Mouse (Mus musculus): ENCODE measurements around the gene Dok7. TPM values are rescaled to one million over a fixed set of nuclear protein-coding genes. Genes with fewer than 3 reads are reported as not detected.
A peak's percentile ranks its signal among the peaks of the same experiment; 100 is the strongest.

The Dok7 gene
- polyA plus RNA-seq, 1 experiment from 2014 or later, result 2.3 TPM

DNA sequence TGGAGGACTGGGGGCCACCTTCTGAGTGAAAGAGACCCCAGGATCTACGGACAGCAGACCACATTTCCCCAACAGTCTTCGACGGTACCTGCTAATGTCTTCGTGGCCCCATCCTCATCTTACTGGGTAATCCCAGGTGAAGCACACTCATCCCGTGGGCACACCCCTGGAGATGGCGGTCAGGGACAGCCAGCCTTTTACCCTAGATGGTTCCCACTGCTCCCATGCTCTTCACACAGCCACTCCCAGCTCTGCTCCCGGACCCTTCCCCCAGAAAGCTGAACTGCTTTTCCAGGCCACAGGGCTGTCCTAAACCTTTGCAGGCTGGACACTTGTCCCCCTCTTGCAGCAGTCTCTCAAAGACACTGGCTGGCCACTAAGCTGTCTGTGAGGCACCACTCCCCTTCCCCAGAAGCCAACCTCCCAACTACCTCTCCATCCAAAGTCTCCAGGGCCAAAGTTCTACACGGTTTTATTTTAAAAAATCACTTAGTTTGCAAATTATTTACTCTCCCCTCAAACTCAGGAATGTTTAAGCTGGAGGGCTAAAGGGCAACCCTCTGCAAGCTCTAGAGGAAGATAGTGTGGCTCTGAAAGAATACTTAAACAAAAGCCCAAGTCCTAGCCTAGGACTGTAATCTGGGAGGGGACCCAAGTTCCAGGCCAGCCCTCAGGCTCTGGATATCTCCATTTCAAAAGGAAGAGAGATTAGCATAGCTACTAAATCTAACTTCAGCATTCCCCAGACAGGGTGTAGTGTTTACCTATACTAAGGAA, 47.8 kb downstream of the Dok7 start:
- H3K4me3 ChIP-seq, result peak overlapping the region; percentile 80
- WGBS, result 54% methylated on average over 8 of the region's 8 CpGs
- no peak for DNase-seq (ENCODE audit: low spot score)

DNA sequence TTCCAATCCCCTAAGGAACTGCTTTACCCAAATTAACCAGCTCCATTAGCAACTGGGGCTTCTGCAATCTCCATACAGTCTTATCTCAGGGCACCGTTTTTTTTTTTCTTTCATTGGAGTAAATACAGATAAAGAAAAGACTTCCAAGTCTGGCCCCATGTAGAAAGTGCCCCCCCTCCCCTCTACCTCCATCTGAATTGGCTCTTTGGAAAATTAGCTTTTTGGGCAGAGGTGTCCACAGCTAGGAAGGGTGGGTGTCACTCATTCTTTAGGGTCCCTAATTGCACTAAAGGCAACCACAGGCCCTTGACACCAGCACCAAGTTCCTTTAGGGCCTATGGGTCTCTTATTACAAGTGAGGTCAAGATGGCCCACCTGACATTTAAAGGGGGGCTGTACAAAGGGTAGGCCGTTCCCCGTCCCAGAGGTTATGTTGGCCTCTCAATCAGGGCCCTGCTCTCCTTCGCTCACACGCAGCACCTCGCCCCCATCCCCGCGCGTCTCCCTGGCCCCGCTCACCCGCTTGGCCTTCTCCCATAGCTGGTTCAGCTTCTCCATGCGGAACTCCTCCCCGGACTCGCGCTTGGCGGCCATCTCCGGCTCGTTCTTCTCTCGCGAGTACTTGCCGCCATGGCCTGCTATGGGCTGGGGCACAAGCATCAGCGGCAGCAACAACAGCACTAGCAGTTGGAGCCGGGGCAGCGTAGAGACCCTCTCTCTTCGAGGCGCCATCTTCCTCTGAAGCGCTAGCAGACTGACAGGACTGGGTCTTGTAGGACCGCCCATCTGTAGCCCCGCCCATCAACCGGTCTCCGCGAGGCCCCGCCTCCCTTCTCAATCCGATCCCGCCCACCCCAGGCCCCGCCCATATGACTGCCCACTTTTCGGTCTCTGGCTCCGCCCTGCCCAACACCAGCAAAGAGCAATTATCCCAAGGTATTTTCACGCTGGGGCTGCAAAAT, 48.7 kb downstream of the Dok7 start, which contains the start of gene Lrpap1:
TSS of gene Lrpap1 (minus strand) at position 807 of the 962 bp plus-strand sequence.
- Histone ChIP-seq H3K27me3 (ENCODE audit: insufficient read depth, poor library complexity, severe bottlenecking) (no peaks in the 10 kb centered on the region), H3K36me3 (peaks cover 24% of the 10 kb centered on the region), H3K27ac (peak within 1 kb of the TSS; percentile 90), H3K4me1 (peaks cover 28% of the 10 kb centered on the region), H3K9me3 (no peaks in the 10 kb centered on the region), H3K4me3 (peak within 1 kb of the TSS; percentile 80)
- peak; percentile 98 for DNase-seq (ENCODE audit: low spot score)
- WGBS, result under 1% methylated on average over 39 of the region's 39 CpGs

More for the DNA sequence above, 47.8 kb downstream of the Dok7 start:
- H3K9me3 ChIP-seq, result no peaks in the 10 kb centered on the region
- no peaks in the 10 kb centered on the region for H3K27me3 ChIP-seq (ENCODE audit: insufficient read depth, poor library complexity, severe bottlenecking)
- peaks cover 28% of the 10 kb centered on the region for H3K4me1 ChIP-seq
- H3K36me3 ChIP-seq, result peaks cover 33% of the 10 kb centered on the region
- 0 out of 2 replicates have a peak overlapping the region, but pooled peaks have one; percentile 30 for H3K27ac ChIP-seq

DNA sequence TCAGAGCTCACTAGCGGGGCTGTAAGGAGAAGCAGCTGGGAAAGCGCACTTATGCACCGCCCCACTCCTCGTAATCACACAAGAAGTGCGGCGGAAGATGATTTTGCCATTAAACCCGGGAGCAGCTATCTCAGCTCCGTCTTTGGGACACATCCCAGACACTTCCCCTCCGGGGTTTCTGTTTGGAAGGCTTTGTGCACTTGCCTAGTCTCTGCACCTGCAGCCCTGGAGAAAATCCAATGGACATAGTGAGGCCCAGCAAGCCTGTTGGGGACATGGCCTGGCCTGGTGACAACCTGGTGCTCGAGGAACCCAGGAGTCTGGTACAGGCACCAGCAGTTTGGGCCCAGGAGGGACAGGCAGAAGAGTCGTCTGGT, 49.3 kb downstream of the Dok7 start:
- Histone ChIP-seq H3K27ac (peak overlapping the region; percentile 90; the same call in 1 of the 2 replicates), H3K9me3 (no peaks in the 10 kb centered on the region), H3K4me1 (peaks cover 28% of the 10 kb centered on the region), H3K27me3 (ENCODE audit: insufficient read depth, poor library complexity, severe bottlenecking) (no peaks in the 10 kb centered on the region), H3K36me3 (peaks cover 17% of the 10 kb centered on the region), H3K4me3 (peak overlapping the region; percentile 80)
- 8% methylated on average over 11 of the region's 11 CpGs for WGBS
- no peak for DNase-seq (ENCODE audit: low spot score)

DNA sequence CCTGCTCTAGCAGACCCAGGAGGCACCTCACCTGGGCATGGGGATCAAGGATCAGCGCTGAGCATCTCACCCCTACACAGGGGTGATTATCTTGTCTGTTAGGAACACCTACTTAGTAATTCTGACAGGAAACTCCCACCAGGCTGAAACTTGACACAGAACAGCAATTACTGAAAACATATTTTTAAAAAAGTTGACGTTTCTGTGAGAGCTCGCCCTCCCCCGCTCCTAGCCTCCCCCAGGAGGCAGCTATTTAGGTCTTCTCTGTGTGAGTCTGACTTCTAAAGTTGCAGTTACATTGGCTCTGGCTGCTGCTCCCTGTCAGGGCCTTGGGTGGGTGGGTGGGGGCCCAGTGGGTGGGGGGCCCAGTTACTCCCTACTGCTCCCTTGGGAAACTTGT, 55.9 kb downstream of the Dok7 start:
- 48% methylated on average over 4 of the region's 4 CpGs for WGBS
- H3K36me3 ChIP-seq, result no peaks in the 10 kb centered on the region
- DNase-seq (ENCODE audit: low spot score), result no peak
- no peak overlapping the region for H3K4me3 ChIP-seq
- no peaks in the 10 kb centered on the region for H3K9me3 ChIP-seq
- no peaks in the 10 kb centered on the region for H3K27me3 ChIP-seq (ENCODE audit: insufficient read depth, poor library complexity, severe bottlenecking)
- 0 out of 2 replicates have a peak, but pooled peaks cover 5% of the 10 kb centered on the region for H3K4me1 ChIP-seq
- no peak overlapping the region for H3K27ac ChIP-seq

DNA sequence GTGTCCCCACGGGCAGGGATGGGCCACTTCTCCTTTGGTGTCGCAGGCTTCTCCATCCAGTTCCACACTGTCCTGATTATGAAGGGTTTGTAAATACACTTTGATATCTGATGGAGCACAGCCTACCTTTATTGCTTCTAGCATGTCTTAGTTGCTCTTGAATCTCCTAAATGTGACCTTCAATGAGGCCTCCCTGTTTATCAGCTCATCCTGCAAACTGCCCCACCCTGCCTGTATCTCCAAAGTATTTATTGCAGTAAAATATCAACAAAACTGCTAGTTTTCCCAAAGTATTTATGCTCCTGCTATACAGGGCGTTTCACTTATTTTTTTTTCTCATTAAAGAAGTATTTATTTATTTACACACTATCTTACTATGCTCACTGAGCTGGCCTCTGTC, 59.4 kb downstream of the Dok7 start:
- H3K36me3 ChIP-seq, result no peaks in the 10 kb centered on the region
- 0 out of 2 replicates have a peak, but pooled peaks cover 9% of the 10 kb centered on the region for H3K4me1 ChIP-seq
- DNase-seq (ENCODE audit: low spot score), result no peak
- no peak overlapping the region for H3K4me3 ChIP-seq
- 71% methylated on average over 3 of the region's 3 CpGs for WGBS
- no peaks in the 10 kb centered on the region for H3K9me3 ChIP-seq
- no peaks in the 10 kb centered on the region; the same call in 1 of the 2 replicates for H3K27me3 ChIP-seq (ENCODE audit: insufficient read depth, poor library complexity, severe bottlenecking)
- no peak overlapping the region for H3K27ac ChIP-seq

DNA sequence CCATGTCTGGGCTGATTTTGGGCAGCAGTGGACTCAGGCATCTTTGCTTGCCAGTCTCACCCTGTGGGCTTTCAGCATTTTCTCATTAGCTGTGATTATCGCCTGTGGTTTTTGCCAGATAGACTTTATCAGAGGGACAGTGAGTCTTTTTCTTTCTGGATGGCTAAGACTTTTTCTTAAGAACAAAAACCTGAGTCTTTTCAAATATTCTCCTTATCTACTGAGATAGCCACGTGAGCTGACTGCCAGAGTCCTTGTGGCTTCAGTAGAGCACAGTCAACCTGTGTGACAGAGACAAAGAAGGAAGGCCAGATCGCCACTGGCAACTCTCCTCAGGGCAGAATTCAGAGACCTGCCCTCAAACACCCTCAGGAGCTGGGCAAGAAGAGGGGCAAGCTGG, 61.1 kb downstream of the Dok7 start:
- WGBS, result 39% methylated on average over 3 of the region's 3 CpGs
- Histone ChIP-seq H3K36me3 (no peaks in the 10 kb centered on the region), H3K4me1 (0 out of 2 replicates have a peak, but pooled peaks cover 5% of the 10 kb centered on the region), H3K27ac (no peak overlapping the region), H3K27me3 (ENCODE audit: insufficient read depth, poor library complexity, severe bottlenecking) (no peaks in the 10 kb centered on the region; the same call in 1 of the 2 replicates), H3K4me3 (no peak overlapping the region), H3K9me3 (no peaks in the 10 kb centered on the region)
- no peak for DNase-seq (ENCODE audit: low spot score)

DNA sequence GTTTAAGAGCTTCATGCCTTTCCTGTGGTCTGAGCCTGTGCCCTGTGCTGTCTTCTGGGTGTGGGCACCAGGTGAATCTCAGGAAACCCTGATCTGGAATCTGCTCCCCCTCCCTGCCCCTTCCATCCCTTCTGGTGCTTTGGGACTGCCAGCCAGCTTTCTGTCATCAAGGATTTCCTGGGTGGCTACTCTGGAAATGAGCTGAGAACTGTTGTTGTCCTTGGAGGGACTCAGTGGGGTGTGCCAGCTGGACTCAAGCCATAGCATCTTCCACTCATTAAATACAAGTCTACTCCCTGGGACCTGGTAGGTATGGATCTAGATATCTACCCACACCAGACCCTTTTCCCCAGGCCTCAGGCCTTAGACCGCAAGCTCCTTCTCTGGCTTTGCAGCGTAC, 61.9 kb downstream of the Dok7 start:
- H3K36me3 ChIP-seq, result no peaks in the 10 kb centered on the region
- 84% methylated on average over 2 of the region's 2 CpGs for WGBS
- no peaks in the 10 kb centered on the region; the same call in 1 of the 2 replicates for H3K27me3 ChIP-seq (ENCODE audit: insufficient read depth, poor library complexity, severe bottlenecking)
- no peak overlapping the region for H3K27ac ChIP-seq
- no peak for DNase-seq (ENCODE audit: low spot score)
- 0 out of 2 replicates have a peak, but pooled peaks cover 5% of the 10 kb centered on the region for H3K4me1 ChIP-seq
- H3K9me3 ChIP-seq, result no peaks in the 10 kb centered on the region
- H3K4me3 ChIP-seq, result no peak overlapping the region

DNA sequence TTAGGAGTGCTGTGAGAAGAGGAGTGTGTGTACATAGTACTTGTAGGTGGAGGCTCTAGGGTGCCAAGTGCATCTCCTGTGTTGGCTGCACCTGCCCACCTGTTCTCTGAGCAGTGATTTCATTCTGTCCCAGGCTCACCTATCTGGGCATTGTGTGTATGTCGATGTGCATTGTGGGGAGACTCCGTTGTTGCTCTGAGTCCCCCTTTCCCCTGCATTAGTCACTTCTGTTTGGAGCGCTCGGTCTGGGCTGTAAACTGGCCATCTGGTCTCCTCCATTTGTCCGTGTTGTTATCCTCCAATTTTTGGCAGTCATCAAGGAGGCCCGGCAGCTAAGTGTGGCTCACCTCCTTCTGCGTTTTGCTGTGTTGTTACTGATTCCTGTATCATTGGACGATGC, 63.5 kb downstream of the Dok7 start:
- Histone ChIP-seq H3K4me3 (no peak overlapping the region), H3K27me3 (ENCODE audit: insufficient read depth, poor library complexity, severe bottlenecking) (no peaks in the 10 kb centered on the region; the same call in 1 of the 2 replicates), H3K4me1 (0 out of 2 replicates have a peak, but pooled peaks cover 5% of the 10 kb centered on the region), H3K27ac (no peak overlapping the region), H3K9me3 (no peaks in the 10 kb centered on the region), H3K36me3 (no peaks in the 10 kb centered on the region)
- WGBS, result 83% methylated on average over 8 of the region's 8 CpGs
- DNase-seq (ENCODE audit: low spot score), result no peak

DNA sequence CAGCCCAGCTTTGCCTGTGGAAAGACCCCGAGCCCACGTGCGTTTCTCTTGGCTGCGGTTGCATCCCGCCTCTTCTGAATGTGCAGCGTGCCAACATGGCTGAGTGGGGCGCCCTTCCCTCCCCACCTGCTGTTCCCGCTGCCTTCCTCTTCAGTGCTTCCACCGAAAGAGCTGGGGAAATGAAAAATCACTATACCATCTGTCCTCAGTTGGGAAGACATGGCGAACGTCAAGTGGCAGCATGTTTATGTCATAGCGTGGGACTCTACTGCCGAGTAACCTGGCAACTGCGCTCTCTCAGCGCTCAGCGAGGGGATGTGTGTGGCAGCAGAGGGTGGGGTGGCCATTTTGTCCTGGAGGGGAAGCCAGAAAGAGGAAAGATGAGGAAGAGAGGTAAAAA, 72.6 kb downstream of the Dok7 start:
- WGBS, result 85% methylated on average over 16 of the region's 16 CpGs
- no peaks in the 10 kb centered on the region for H3K36me3 ChIP-seq
- H3K27me3 ChIP-seq (ENCODE audit: insufficient read depth, poor library complexity, severe bottlenecking), result peaks cover 15% of the 10 kb centered on the region; the same call in 1 of the 2 replicates
- H3K27ac ChIP-seq, result no peak overlapping the region
- H3K4me3 ChIP-seq, result no peak overlapping the region
- H3K4me1 ChIP-seq, result peaks cover 8% of the 10 kb centered on the region; the same call in 1 of the 2 replicates
- DNase-seq (ENCODE audit: low spot score), result no peak
- no peaks in the 10 kb centered on the region for H3K9me3 ChIP-seq

DNA sequence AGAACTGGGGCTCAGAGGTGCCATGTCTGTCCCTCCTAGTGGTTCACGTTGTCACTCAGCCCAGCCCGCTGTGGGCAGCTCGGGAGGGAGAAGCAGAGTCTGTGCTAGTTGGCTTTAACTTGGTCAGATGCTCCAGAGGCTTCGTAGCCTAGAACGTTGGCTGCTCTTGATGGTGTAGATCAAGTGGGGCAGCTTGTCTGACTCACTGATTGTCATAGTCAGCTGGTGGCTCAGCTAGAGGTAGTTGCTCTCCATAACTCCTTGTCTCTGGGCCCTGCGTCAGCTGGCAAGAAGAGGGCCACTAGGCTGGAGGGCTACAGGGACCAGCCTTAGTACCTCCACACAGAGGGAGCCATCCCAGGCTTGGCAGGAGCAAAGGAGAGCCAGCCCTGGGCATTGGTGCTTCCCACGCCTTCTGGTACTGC, 73.2 kb downstream of the Dok7 start:
- Histone ChIP-seq H3K9me3 (no peaks in the 10 kb centered on the region), H3K27ac (no peak overlapping the region), H3K4me3 (no peak overlapping the region), H3K36me3 (no peaks in the 10 kb centered on the region), H3K27me3 (ENCODE audit: insufficient read depth, poor library complexity, severe bottlenecking) (peaks cover 15% of the 10 kb centered on the region; the same call in 1 of the 2 replicates), H3K4me1 (peaks cover 8% of the 10 kb centered on the region; the same call in 1 of the 2 replicates)
- DNase-seq (ENCODE audit: low spot score), result no peak
- 90% methylated on average over 7 of the region's 7 CpGs for WGBS

DNA sequence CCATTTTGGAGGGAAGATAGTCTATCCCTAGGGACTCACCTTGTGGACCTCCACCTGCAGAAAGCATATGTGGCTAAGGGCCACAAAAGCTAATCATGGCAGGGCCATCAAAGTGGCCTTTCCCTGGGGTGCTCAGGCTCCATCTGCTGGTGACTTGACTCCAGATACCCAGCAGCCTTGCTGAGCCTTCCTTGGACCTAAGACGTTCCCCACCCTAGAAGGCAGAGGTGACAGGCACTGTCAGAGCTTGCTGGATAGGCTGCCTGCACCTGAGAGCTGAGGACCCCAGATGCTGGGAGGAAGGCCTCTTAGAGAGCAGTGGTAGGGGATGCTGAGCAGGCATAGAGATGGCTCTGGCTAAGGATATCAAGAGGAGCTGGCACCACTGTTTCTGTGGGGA, 74.7 kb downstream of the Dok7 start:
- no peak overlapping the region for H3K27ac ChIP-seq
- 25% methylated on average over 1 of the region's 1 CpGs for WGBS
- peaks cover 15% of the 10 kb centered on the region; the same call in 1 of the 2 replicates for H3K27me3 ChIP-seq (ENCODE audit: insufficient read depth, poor library complexity, severe bottlenecking)
- H3K36me3 ChIP-seq, result no peaks in the 10 kb centered on the region
- DNase-seq (ENCODE audit: low spot score), result no peak
- H3K4me1 ChIP-seq, result peaks cover 8% of the 10 kb centered on the region; the same call in 1 of the 2 replicates
- no peak overlapping the region for H3K4me3 ChIP-seq
- H3K9me3 ChIP-seq, result no peaks in the 10 kb centered on the region

DNA sequence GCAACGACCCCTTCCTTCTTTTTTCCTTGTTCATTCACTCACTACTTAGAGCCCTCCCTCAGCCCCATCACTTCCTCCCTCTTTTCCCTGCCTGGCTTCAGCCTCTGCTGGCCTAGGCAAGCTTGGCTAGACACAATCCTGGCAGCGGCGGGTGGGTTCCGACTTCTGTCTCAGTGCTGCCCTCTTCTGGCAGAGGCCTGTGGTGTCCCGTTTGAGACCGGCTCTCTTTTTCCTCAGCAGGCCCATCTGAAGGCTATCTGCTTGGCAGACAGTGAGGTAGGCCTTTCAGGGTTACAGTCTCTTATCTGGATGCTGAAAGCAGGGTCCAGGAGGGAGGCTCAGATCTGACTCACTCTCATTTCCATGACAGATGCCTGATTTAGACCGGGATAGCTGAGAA, 75.2 kb downstream of the Dok7 start:
- Histone ChIP-seq H3K4me1 (peaks cover 8% of the 10 kb centered on the region; the same call in 1 of the 2 replicates), H3K4me3 (no peak overlapping the region), H3K36me3 (no peaks in the 10 kb centered on the region), H3K9me3 (no peaks in the 10 kb centered on the region), H3K27me3 (ENCODE audit: insufficient read depth, poor library complexity, severe bottlenecking) (peaks cover 15% of the 10 kb centered on the region; the same call in 1 of the 2 replicates), H3K27ac (no peak overlapping the region)
- peak; percentile 91 for DNase-seq (ENCODE audit: low spot score)
- 7% methylated on average over 7 of the region's 7 CpGs for WGBS

All from heart, embryonic 10.5 days (tissue).